Mouse (Mus musculus) cerebellum, adult 9-10 months (tissue): ENCODE data around the gene Erich4.
"Not testable (repeated sequence)": the region's sequence is repeated elsewhere in the genome, so short reads cannot be mapped to it uniquely, and the experiment has no call there.

ENCODE experiments used
- DNase-seq: peaks from one replicate; pipeline ENCODE4 v3.0.0; 2022

Erich4 gene

DNA sequence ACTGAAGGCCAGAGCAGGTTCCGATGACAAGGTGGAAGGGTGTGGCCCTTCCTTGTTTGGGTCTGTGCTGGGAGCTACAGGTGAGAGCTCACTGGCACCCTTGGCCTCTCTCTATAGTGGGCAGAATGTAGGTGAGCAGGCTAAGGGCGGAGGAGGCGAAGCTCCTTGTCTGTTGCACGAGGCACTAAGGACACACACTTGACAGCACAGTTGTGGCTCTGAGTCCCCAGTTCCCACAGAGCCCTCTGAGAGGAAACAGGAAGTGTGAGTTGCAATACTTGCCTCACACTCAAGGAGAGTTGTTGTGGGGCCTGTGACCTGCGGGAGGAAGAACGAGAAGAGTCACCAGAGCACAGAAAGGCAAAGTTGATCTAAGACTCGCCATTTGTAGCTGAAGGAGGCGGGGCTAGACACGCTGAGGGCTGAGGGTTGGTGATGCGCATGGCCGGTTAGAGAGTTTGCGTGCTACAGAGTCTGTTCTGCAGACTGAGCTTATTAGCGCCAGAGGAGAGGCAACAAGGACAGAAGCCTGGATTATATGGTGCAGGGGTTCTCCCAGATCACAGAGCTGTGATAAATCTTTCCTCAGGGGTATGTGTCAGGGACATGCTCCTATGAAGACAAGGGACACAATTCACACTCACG lies 38.8 kb downstream of the Erich4 start:
- not testable (repeated sequence) for DNase-seq

DNA sequence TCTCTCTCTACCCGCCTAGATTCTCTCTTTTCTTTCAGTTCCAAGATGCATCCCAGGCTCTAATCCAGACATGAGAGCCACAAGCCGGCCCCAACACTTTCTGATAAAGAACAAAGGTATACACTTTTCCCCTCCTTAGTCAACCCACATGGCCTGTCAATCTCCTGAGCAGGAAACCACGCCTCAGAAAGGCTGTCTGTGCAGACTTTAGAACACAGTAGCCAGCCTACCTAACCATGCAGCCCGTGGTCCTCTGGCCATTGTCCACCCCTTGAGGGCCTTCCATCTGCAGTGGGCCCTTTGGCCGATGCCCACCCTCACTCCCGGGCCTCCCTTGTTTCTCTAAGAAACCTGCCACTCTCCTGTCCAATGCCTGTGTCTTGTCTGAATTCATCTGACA lies 39.4 kb downstream of the Erich4 start:
- not testable (repeated sequence) for DNase-seq

DNA sequence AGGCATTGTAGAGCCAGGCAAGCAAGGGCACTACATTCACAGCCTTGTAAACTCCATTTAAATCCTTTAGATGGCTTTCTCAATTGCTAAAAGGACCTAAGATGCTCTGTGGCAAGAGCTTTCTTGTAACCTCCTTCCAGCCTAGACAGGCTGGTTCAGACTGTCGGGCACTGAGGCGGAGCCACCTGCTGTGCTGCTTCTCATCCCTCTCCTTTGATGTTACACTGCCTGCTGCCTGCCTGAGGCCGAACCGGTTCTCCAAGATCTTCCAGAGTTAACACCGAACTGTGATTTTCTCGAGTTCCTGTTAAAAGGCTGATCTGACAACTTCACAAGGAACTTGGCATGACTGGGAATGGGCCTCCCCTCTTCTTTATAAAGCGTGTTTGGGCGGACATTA lies 39.8 kb downstream of the Erich4 start:
- DNase-seq, result no peak

DNA sequence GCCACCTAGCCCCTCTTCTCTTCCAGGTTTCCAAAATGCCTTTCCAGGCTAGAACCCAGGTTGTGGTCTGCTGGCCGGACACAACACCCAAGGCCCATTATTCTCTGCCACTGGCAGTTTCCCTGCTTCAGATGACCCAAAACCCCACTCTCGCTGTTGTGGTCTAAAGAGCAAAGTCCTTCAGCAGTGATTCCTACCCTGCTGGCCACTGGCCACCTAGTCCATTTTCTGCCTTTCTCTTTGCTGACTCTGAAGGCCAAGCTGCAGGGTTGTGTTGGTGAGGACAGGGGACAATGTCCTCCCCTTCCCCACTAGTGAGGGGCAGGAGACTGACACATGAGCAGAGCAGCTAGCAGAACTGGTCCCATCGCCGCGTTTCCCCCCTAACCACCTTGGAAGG lies 40.6 kb downstream of the Erich4 start:
- DNase-seq, result no peak

DNA sequence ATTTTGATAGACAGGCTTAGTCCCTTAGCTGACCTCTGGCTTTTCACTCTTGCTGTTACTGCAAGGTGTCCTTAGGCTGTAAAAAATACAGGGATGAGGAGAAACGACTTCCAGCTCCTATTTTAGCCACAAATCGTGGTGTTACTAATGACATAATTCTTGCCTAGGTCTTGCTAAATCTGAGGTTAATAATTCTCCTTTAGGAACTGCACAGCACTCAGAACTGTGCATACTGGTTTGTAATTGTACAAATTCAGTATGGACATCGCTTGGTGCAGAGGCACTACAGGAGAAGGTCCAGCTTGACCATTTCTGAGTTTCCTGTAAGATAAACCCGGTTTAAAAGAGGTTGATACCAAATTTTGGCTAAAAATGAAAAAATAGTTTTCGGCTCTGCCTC lies 41.9 kb downstream of the Erich4 start:
- not testable (repeated sequence) for DNase-seq

DNA sequence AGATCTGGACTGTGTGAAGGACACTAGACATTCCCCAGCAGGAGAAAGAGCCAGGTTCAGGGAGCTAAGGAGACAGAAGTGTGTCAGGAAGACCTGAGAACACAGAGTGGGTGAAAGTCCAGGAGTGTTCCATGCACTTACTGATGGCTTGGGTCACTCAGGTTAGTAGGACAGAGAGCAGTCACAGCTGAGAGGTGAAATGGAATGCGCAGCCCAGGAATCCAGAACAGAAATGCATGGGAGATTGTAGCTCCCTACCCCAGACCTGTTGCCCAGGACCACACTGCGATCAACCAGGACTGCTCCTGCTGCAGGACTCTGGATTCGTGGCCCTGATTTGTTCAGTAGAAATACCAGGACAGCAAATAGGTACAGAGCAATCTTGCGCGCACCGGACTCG lies 47.0 kb downstream of the Erich4 start:
- no peak for DNase-seq
